Mouse (Mus musculus) C2C12 (cell line): ENCODE measurements at regions not wholly inside any gene's neighbourhood (a gene's known extent, or its start where the extent isn't known, plus 50 kb on each side); places are given as distances from the start of the nearest gene placed in this dataset.

ENCODE experiments used
- H3K27me3 ChIP-seq: one replicate; pipeline ENCODE4 v1.6.1; 2011; ENCODE audit not compliant: control insufficient read depth, insufficient read depth, insufficient read length
- H3K36me3 ChIP-seq: one replicate; pipeline ENCODE4 v1.6.1; 2011; ENCODE audit not compliant: control insufficient read depth, insufficient read depth
- H3K4me3 ChIP-seq: one replicate; pipeline ENCODE4 v1.5.1; 2011; ENCODE audit warnings: mild to moderate bottlenecking, control low read depth; ENCODE audit not compliant: poor library complexity, insufficient read depth, severe bottlenecking
- H3K79me2 ChIP-seq: one replicate; pipeline ENCODE4 v1.6.1; 2011; ENCODE audit not compliant: control insufficient read depth, insufficient read depth
- H3K79me3 ChIP-seq: one replicate; pipeline ENCODE4 v1.6.1; 2011; ENCODE audit warnings: low read depth, control low read depth
- H3ac ChIP-seq: one replicate; pipeline ENCODE3; 2011; ENCODE audit warnings: low read depth; ENCODE audit not compliant: control insufficient read depth, insufficient read length
- CEBPB ChIP-seq: IDR thresholded peaks from one replicate; pipeline ENCODE4 v1.6.1; 2011; ENCODE audit warnings: low read depth, mild to moderate bottlenecking, control low read depth, moderate library complexity
- CTCF ChIP-seq: IDR thresholded peaks from one replicate; pipeline ENCODE4 v1.5.1; 2011; ENCODE audit not compliant: control insufficient read depth, insufficient read depth, insufficient read length
- FOSL1 ChIP-seq: IDR thresholded peaks from one replicate; pipeline ENCODE4 v1.8.0; 2011; ENCODE audit warnings: mild to moderate bottlenecking, low read length; ENCODE audit not compliant: poor library complexity, insufficient read depth, severe bottlenecking
- MAX ChIP-seq: IDR thresholded peaks from one replicate; pipeline ENCODE4 v1.6.1; 2011; ENCODE audit warnings: mild to moderate bottlenecking, control low read depth
- MYOD1 ChIP-seq: IDR thresholded peaks from one replicate; pipeline ENCODE4 v1.6.1; 2011; ENCODE audit warnings: low read depth; ENCODE audit not compliant: control insufficient read depth, insufficient read length
- MYOG ChIP-seq: IDR thresholded peaks from one replicate; pipeline ENCODE4 v1.6.1; 2011; ENCODE audit not compliant: control insufficient read depth, insufficient read length; ENCODE audit errors: extremely low read depth
- USF1 ChIP-seq: IDR thresholded peaks from one replicate; pipeline ENCODE4 v1.6.1; 2011; ENCODE audit warnings: low read depth, mild to moderate bottlenecking, control low read depth, moderate library complexity

GRCm38 (mm10) chr3:149104080-149104479, 113.7 kb upstream of the Adgrl2 start:
- H3K36me3 ChIP-seq: no peaks in the 10 kb centered on the region
- H3ac ChIP-seq: no peak overlapping the region
- no peaks in the 10 kb centered on the region for H3K79me2 ChIP-seq
- no peak overlapping the region for H3K4me3 ChIP-seq
- TF ChIP-seq MYOG: no peak
- no peak for TF ChIP-seq USF1
- TF ChIP-seq MYOD1: no peak
- TF ChIP-seq CEBPB: no peak
- no peak for TF ChIP-seq MAX
- no peak for TF ChIP-seq CTCF
- TF ChIP-seq FOSL1: no peak
- H3K79me3 ChIP-seq: no peaks in the 10 kb centered on the region
- H3K27me3 ChIP-seq: no peaks in the 10 kb centered on the region

GRCm38 (mm10) chr3:149103469-149103868, 113.1 kb upstream of the Adgrl2 start:
- Histone ChIP-seq H3K79me3 (no peaks in the 10 kb centered on the region), H3K79me2 (no peaks in the 10 kb centered on the region), H3ac (no peak overlapping the region), H3K4me3 (no peak overlapping the region), H3K36me3 (no peaks in the 10 kb centered on the region), H3K27me3 (no peaks in the 10 kb centered on the region)
- TF ChIP-seq FOSL1: no peak
- TF ChIP-seq MYOG: no peak
- no peak for TF ChIP-seq CTCF
- TF ChIP-seq CEBPB: no peak
- TF ChIP-seq USF1: no peak
- TF ChIP-seq MYOD1: no peak
- no peak for TF ChIP-seq MAX

GRCm38 (mm10) chr3:149102846-149103245, 112.5 kb upstream of the Adgrl2 start:
- H3K27me3 ChIP-seq: no peaks in the 10 kb centered on the region
- no peak overlapping the region for H3ac ChIP-seq
- TF ChIP-seq USF1 (no peak), MYOG (no peak)
- no peaks in the 10 kb centered on the region for H3K36me3 ChIP-seq
- H3K79me2 ChIP-seq: no peaks in the 10 kb centered on the region
- no peak overlapping the region for H3K4me3 ChIP-seq
- no peaks in the 10 kb centered on the region for H3K79me3 ChIP-seq

- TF ChIP-seq FOSL1: no peak
- no peak for TF ChIP-seq MAX
- TF ChIP-seq MYOD1: no peak
- no peak for TF ChIP-seq MYOG
- no peak for TF ChIP-seq CTCF
- TF ChIP-seq CEBPB: no peak
- H3K36me3 ChIP-seq: no peaks in the 10 kb centered on the region
- no peaks in the 10 kb centered on the region for H3K79me2 ChIP-seq
- H3K27me3 ChIP-seq: no peaks in the 10 kb centered on the region
- no peak overlapping the region for H3K4me3 ChIP-seq
- no peak overlapping the region for H3ac ChIP-seq
- H3K79me3 ChIP-seq: no peaks in the 10 kb centered on the region
These were observed 111.4 kb upstream of the Adgrl2 start for GRCm38 (mm10) chr3:149101785-149102184.

- Histone ChIP-seq H3K79me3 (no peaks in the 10 kb centered on the region), H3K27me3 (no peaks in the 10 kb centered on the region), H3K36me3 (no peaks in the 10 kb centered on the region), H3K4me3 (no peak overlapping the region), H3ac (no peak overlapping the region), H3K79me2 (no peaks in the 10 kb centered on the region)
- TF ChIP-seq MAX (no peak), MYOD1 (no peak), CEBPB (no peak), USF1 (no peak), CTCF (no peak), MYOG (no peak), FOSL1 (no peak)
These were observed 108.4 kb upstream of the Adgrl2 start for GRCm38 (mm10) chr3:149098764-149099163.

- no peak overlapping the region for H3K4me3 ChIP-seq
- no peak overlapping the region for H3ac ChIP-seq
- H3K27me3 ChIP-seq: no peaks in the 10 kb centered on the region
- H3K79me3 ChIP-seq: no peaks in the 10 kb centered on the region
- TF ChIP-seq MYOG (no peak), USF1 (no peak)
- H3K36me3 ChIP-seq: no peaks in the 10 kb centered on the region
- no peaks in the 10 kb centered on the region for H3K79me2 ChIP-seq
These were observed 106.7 kb upstream of the Adgrl2 start for GRCm38 (mm10) chr3:149097026-149097425.

GRCm38 (mm10) chr3:149092649-149093048, 102.3 kb upstream of the Adgrl2 start:
- H3K4me3 ChIP-seq: no peak overlapping the region
- TF ChIP-seq MYOD1 (no peak), FOSL1 (no peak), CTCF (no peak), CEBPB (no peak), MYOG (no peak), MAX (no peak), USF1 (no peak)

More at GRCm38 (mm10) chr3:149092649-149093048, 102.3 kb upstream of the Adgrl2 start:
- Histone ChIP-seq H3ac (no peak overlapping the region), H3K79me3 (no peaks in the 10 kb centered on the region), H3K27me3 (no peaks in the 10 kb centered on the region), H3K36me3 (no peaks in the 10 kb centered on the region), H3K79me2 (no peaks in the 10 kb centered on the region)
